In the genomic region with DNA sequence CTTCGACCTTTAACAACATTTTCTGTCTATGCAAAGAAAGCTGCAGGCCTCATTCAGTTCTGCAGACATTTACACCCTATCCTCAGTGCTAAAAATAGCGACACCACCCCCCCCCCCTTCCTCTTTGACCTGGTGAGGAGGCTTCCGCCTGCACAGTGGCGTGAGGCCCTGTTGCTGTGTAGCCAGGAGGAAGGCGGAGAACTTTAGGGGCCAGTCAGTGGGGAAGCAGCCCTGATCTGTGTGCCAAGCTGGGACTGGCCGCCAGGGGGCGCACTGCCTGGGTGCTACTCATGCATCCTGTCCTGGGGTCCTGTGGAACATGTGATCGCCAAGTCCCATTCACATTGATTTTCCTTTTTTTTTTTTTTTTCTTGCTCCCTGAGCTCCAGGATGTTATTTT, we compare ENCODE assay signal across 7 mouse cellular contexts. TPM values are rescaled to one million over a fixed set of nuclear protein-coding genes. Genes with fewer than 3 reads are reported as not detected.
A peak's percentile ranks its signal among the peaks of the same experiment; 100 is the strongest.
DNase-seq lines count a peak whose midpoint lies in the region; ATAC-seq and TF ChIP-seq lines count a peak whose summit lies in the region.

No protein-coding gene starts in this region.

- H3K27ac ChIP-seq in embryonic facial prominence, embryonic 10.5 days (replicated peaks): peak overlapping the region; percentile 81
- H3K27ac ChIP-seq in kidney, adult 2 months (ENCODE audit: insufficient read depth, low read depth, low read length): peak overlapping the region; percentile 65
- peak overlapping the region; percentile 85 for H3K27ac ChIP-seq in limb, embryonic 12.5 days
- peak overlapping the region; percentile 50 for H3K27ac ChIP-seq in midbrain, embryonic 14.5 days (replicated peaks; ENCODE audit: low read depth, low read length)

- TF ChIP-seq CTCF in kidney, adult 2 months (conservative IDR thresholded peaks at IDR 0.05; ENCODE audit: insufficient read depth, insufficient read length, low read depth, low read length): peak; percentile 91

- H3K36me3 ChIP-seq in embryonic facial prominence, embryonic 10.5 days (replicated peaks): no peaks in the 10 kb centered on the region
- H3K36me3 ChIP-seq in kidney, adult 2 months (ENCODE audit: control insufficient read depth, insufficient read depth, low read length): no peaks in the 10 kb centered on the region
- H3K36me3 ChIP-seq in limb, embryonic 12.5 days: peaks cover under 1% of the 10 kb centered on the region; the same call in 1 of the 2 replicates
- H3K36me3 ChIP-seq in midbrain, embryonic 14.5 days (ENCODE audit: control insufficient read depth, insufficient read depth, low read length): no peaks in the 10 kb centered on the region

- H3K4me1 ChIP-seq in embryonic facial prominence, embryonic 10.5 days: peaks cover 68% of the 10 kb centered on the region
- peaks cover 30% of the 10 kb centered on the region for H3K4me1 ChIP-seq in kidney, adult 2 months (ENCODE audit: control insufficient read depth, insufficient read depth, low read length)
- peaks cover 45% of the 10 kb centered on the region for H3K4me1 ChIP-seq in limb, embryonic 12.5 days (replicated peaks)
- H3K4me1 ChIP-seq in midbrain, embryonic 14.5 days (ENCODE audit: control insufficient read depth, insufficient read depth, low read length): peaks cover 39% of the 10 kb centered on the region

- no peaks in the 10 kb centered on the region for H3K9me3 ChIP-seq in embryonic facial prominence, embryonic 10.5 days
- H3K9me3 ChIP-seq in limb, embryonic 12.5 days: no peaks in the 10 kb centered on the region
- no peaks in the 10 kb centered on the region for H3K9me3 ChIP-seq in midbrain, embryonic 14.5 days (ENCODE audit: control insufficient read depth, low read length)

- peaks cover 6% of the 10 kb centered on the region; the same call in 1 of the 2 replicates for H3K27me3 ChIP-seq in embryonic facial prominence, embryonic 10.5 days (replicated peaks; ENCODE audit: low read depth, poor library complexity, severe bottlenecking)
- no peaks in the 10 kb centered on the region for H3K27me3 ChIP-seq in kidney, adult 2 months (replicated peaks; ENCODE audit: control insufficient read depth, insufficient read depth, low read length)
- no peaks in the 10 kb centered on the region for H3K27me3 ChIP-seq in limb, embryonic 12.5 days
- H3K27me3 ChIP-seq in midbrain, embryonic 14.5 days (ENCODE audit: control insufficient read depth, insufficient read depth, low read length): no peaks in the 10 kb centered on the region

- H3K9ac ChIP-seq in limb, embryonic 12.5 days (replicated peaks): no peak overlapping the region
- no peak overlapping the region for H3K9ac ChIP-seq in midbrain, embryonic 14.5 days (replicated peaks; ENCODE audit: low read length)

- no peak for TF ChIP-seq POLR2A in kidney, adult 2 months (IDR thresholded peaks at IDR 0.05; ENCODE audit: low read depth, low read length)

- peak; percentile 80 for ATAC-seq in limb, embryonic 12.5 days (ENCODE audit: insufficient number of reproducible peaks, insufficient read depth, low FRiP score, low TSS enrichment, low read depth)
- peak; percentile 68; the same call in 1 of the 2 replicates for ATAC-seq in midbrain, embryonic 14.5 days (ENCODE audit: low FRiP score, low TSS enrichment)

- H3K4me2 ChIP-seq in limb, embryonic 12.5 days: 0 out of 2 replicates have a peak overlapping the region, but pooled peaks have one; percentile 21
- no peak overlapping the region for H3K4me2 ChIP-seq in midbrain, embryonic 14.5 days (ENCODE audit: low read length)

- 12% methylated on average over 8 of the region's 8 CpGs for WGBS in embryonic facial prominence, embryonic 10.5 days
- 2% methylated on average over 8 of the region's 8 CpGs for WGBS in kidney, adult 2 months
- WGBS in limb, embryonic 12.5 days: 9% methylated on average over 8 of the region's 8 CpGs
- WGBS in midbrain, embryonic 14.5 days: 14% methylated on average over 8 of the region's 8 CpGs

- DNase-seq in adrenal gland, postnatal 10 days: peak; percentile 95
- peak; percentile 93 for DNase-seq in embryonic facial prominence, embryonic 10.5 days (ENCODE audit: low spot score)
- DNase-seq in heart, adult 18-20 months: peak; percentile 94 to 95
- peak; percentile 95 for DNase-seq in kidney, adult 2 months
- peak; percentile 81 for DNase-seq in midbrain, embryonic 14.5 days
- peak; percentile 88 to 94 for DNase-seq in spleen, adult 18-20 months

- H3K4me3 ChIP-seq in embryonic facial prominence, embryonic 10.5 days: no peak overlapping the region
- H3K4me3 ChIP-seq in kidney, adult 2 months (ENCODE audit: insufficient read depth, low read depth, low read length): no peak overlapping the region
- no peak overlapping the region for H3K4me3 ChIP-seq in limb, embryonic 12.5 days (replicated peaks)
- no peak overlapping the region for H3K4me3 ChIP-seq in midbrain, embryonic 14.5 days (replicated peaks; ENCODE audit: low read depth, low read length)

RNA-seq across cellular contexts. Expression of a gene that starts 24.3 kb away (rescaled TPM):
- 100 to 1,000 TPM in 1 of 2 experiments, 10 to 100 TPM in 1; 98.7 to 133 TPM for total RNA-seq in adrenal gland, postnatal 10 days (2021)
- polyA plus RNA-seq in embryonic facial prominence, embryonic 10.5 days (2016; fragmentation: Nextera tagmentation; extraction: Ambion mirVana): 160 and 179 TPM in 2 replicates
- total RNA-seq in heart, adult 18-20 months (2021): 10 to 100 TPM; 38.8 to 42.4 TPM
- polyA plus RNA-seq in kidney, adult 2 months (2012; rRNA removed): 11.8 and 12.9 TPM in 2 replicates
- polyA plus RNA-seq in limb, embryonic 12.5 days (2016; fragmentation: Nextera tagmentation; extraction: Ambion mirVana): 260 and 282 TPM in 2 replicates
- polyA plus RNA-seq in midbrain, embryonic 14.5 days (2014; fragmentation: Nextera tagmentation; extraction: Ambion mirVana): 53.9 and 65.3 TPM in 2 replicates
